16 mouse cellular contexts compared by ENCODE assay signal in genomic region chr11:22499396-22499795, GRCm38 (mm10). TPM values are rescaled to one million over a fixed set of nuclear protein-coding genes. Genes with fewer than 3 reads are reported as not detected.
DNase-seq lines count a peak whose midpoint lies in the region.
"Had no signal": no experiment of that assay in that cellular context is flagged by ENCODE, and none has a peak within 500 bp of the region (broad histone marks: within the 10 kb centered on the region; RNA-seq: fewer than 3 reads in every experiment).

No protein-coding gene starts in this region.

- DNase-seq in left cerebral cortex, adult 18-20 months (ENCODE audit: low spot score in 2 of 2): peak; percentile 9 to 21
- no peak for DNase-seq in left cerebral cortex, adult 11 months (ENCODE audit: low spot score)
- DNase-seq in Muller cell, postnatal 12 days (ENCODE audit: inconsistent ontology term): peak; percentile 12
- peak; percentile 20 to 31 for DNase-seq in frontal cortex, adult 2 months (ENCODE audit: extremely low spot score in 1 of 2, low spot score in 1 of 2)
- DNase-seq in right cerebral cortex, adult 2 months (ENCODE audit: low spot score in 2 of 2): peak; percentile 38 to 46
- no peak for DNase-seq in ovary, adult 18-20 months (ENCODE audit: low spot score)
- DNase-seq in natural killer cell, adult 2 months (ENCODE audit: low spot score in 2 of 2): no peak
- no peak for DNase-seq in kidney, postnatal 36 days
- DNase-seq: adrenal gland, adult 2 months; cerebellum, adult 18-20 months; gastrocnemius, adult 2 months; kidney, adult 9 months; kidney, postnatal 14 days; liver, postnatal 0 days; lung, postnatal 10 days had no signal

RNA-seq across cellular contexts. Expression of gene Tmem17, which starts 12.5 kb away (rescaled TPM):
- total RNA-seq in left cerebral cortex, adult 18-20 months (2021): 1 to 10 TPM; 5.6 to 6.1 TPM
- 8.6 and 10.2 TPM in 2 replicates for polyA plus RNA-seq in frontal cortex, adult 2 months (2012; rRNA removed)
- total RNA-seq: G1E had no signal
- polyA plus RNA-seq: G1E had no signal

Comparison
In these comparisons a context has a peak if more than half of its experiments do, and no peak if none do; other contexts are left out.
1. DNase-seq: peak in left cerebral cortex, adult 18-20 months (2 of 2), Muller cell, postnatal 12 days (single experiment), frontal cortex, adult 2 months (2 of 2) and right cerebral cortex, adult 2 months (2 of 2); none in left cerebral cortex, adult 11 months (single experiment), ovary, adult 18-20 months (single experiment), natural killer cell, adult 2 months (0 of 2) and kidney, postnatal 36 days (0 of 2).